Mouse (Mus musculus): Measurements from ENCODE around the gene Btnl2. TPM values are rescaled to one million over a fixed set of nuclear protein-coding genes. Genes with fewer than 3 reads are reported as not detected.

The Btnl2 gene
- polyA plus RNA-seq, 1 experiment from 2014 or later, result 0.05 TPM

Other genes starting within 250 kb of the Btnl2 start
- 14.2 and 15.6 TPM in 2 replicates for gene H2-DMa, start 235.3 kb upstream of the Btnl2 start, polyA plus RNA-seq (2015; fragmentation: Nextera tagmentation; extraction: Ambion mirVana)
- 132 and 133 TPM in 2 replicates for gene Brd2, start 232.2 kb upstream of the Btnl2 start, polyA plus RNA-seq (2015; fragmentation: Nextera tagmentation; extraction: Ambion mirVana)
- 0.15 and 0.38 TPM in 2 replicates for gene H2-DMb2, start 211.5 kb upstream of the Btnl2 start, polyA plus RNA-seq (2015; fragmentation: Nextera tagmentation; extraction: Ambion mirVana)
- gene H2-DMb1, start 201.8 kb upstream of the Btnl2 start, polyA plus RNA-seq (2015; fragmentation: Nextera tagmentation; extraction: Ambion mirVana), result 1.5 and 1.7 TPM in 2 replicates
- gene Tap1, start 167.3 kb upstream of the Btnl2 start, polyA plus RNA-seq (2015; fragmentation: Nextera tagmentation; extraction: Ambion mirVana), result 8.0 and 8.4 TPM in 2 replicates
- 2.7 and 3.6 TPM in 2 replicates for gene Psmb9, start 167.1 kb upstream of the Btnl2 start, polyA plus RNA-seq (2015; fragmentation: Nextera tagmentation; extraction: Ambion mirVana)
- gene Psmb8, start 157.1 kb upstream of the Btnl2 start, polyA plus RNA-seq (2015; fragmentation: Nextera tagmentation; extraction: Ambion mirVana), result 5.5 and 5.6 TPM in 2 replicates
- 2.0 and 3.1 TPM in 2 replicates for gene Tap2, start 151.3 kb upstream of the Btnl2 start, polyA plus RNA-seq (2015; fragmentation: Nextera tagmentation; extraction: Ambion mirVana)
- not detected in 2 replicates for gene H2-Ob, start 115.9 kb upstream of the Btnl2 start, polyA plus RNA-seq (2015; fragmentation: Nextera tagmentation; extraction: Ambion mirVana)
- gene H2-Ab1, start 97.1 kb upstream of the Btnl2 start, polyA plus RNA-seq (2015; fragmentation: Nextera tagmentation; extraction: Ambion mirVana), result 2.9 and 4.2 TPM in 2 replicates
- gene H2-Aa, start 67.0 kb upstream of the Btnl2 start, polyA plus RNA-seq (2015; fragmentation: Nextera tagmentation; extraction: Ambion mirVana), result 2.2 and 2.6 TPM in 2 replicates
- gene H2-Eb1, start 49.0 kb upstream of the Btnl2 start, polyA plus RNA-seq (2015; fragmentation: Nextera tagmentation; extraction: Ambion mirVana), result 2.6 and 2.9 TPM in 2 replicates
- gene H2-Eb2, start 29.2 kb upstream of the Btnl2 start, polyA plus RNA-seq (2015; fragmentation: Nextera tagmentation; extraction: Ambion mirVana), result not detected in 2 replicates
- gene Btnl1, start 22.3 kb downstream of the Btnl2 start, polyA plus RNA-seq (2015; fragmentation: Nextera tagmentation; extraction: Ambion mirVana), result not detected in 2 replicates
- gene BC051142, start 44.0 kb downstream of the Btnl2 start, polyA plus RNA-seq (2015; fragmentation: Nextera tagmentation; extraction: Ambion mirVana), result 0.47 and 0.69 TPM in 2 replicates
- gene Btnl4, start 122.5 kb downstream of the Btnl2 start, polyA plus RNA-seq (2015; fragmentation: Nextera tagmentation; extraction: Ambion mirVana), result not detected in 2 replicates
- not detected in 2 replicates for gene Btnl6, start 162.5 kb downstream of the Btnl2 start, polyA plus RNA-seq (2015; fragmentation: Nextera tagmentation; extraction: Ambion mirVana)
- 4.8 and 5.3 TPM in 2 replicates for gene Notch4, start 209.4 kb downstream of the Btnl2 start, polyA plus RNA-seq (2015; fragmentation: Nextera tagmentation; extraction: Ambion mirVana)
- 4.0 and 5.8 TPM in 2 replicates for gene Gpsm3, start 235.0 kb downstream of the Btnl2 start, polyA plus RNA-seq (2015; fragmentation: Nextera tagmentation; extraction: Ambion mirVana)
- 17.6 and 18.9 TPM in 2 replicates for gene Pbx2, start 236.4 kb downstream of the Btnl2 start, polyA plus RNA-seq (2015; fragmentation: Nextera tagmentation; extraction: Ambion mirVana)
- gene Ager, start 243.0 kb downstream of the Btnl2 start, polyA plus RNA-seq (2015; fragmentation: Nextera tagmentation; extraction: Ambion mirVana), result 3.5 TPM in 2 replicates
- gene Rnf5, start 248.9 kb downstream of the Btnl2 start, polyA plus RNA-seq (2015; fragmentation: Nextera tagmentation; extraction: Ambion mirVana), result 133 and 135 TPM in 2 replicates
- gene Agpat1, start 249.4 kb downstream of the Btnl2 start, polyA plus RNA-seq (2015; fragmentation: Nextera tagmentation; extraction: Ambion mirVana), result 52.9 and 58.4 TPM in 2 replicates